Mouse (Mus musculus) ES-E14 (cell line): ENCODE measurements around the gene Ppan.

Source experiments
- CHD2 ChIP-seq: IDR thresholded peaks from 2 replicates; pipeline ENCODE4 v1.6.1; 2014; ENCODE audit warnings: mild to moderate bottlenecking, low read depth, low read length, inconsistent platforms
- HCFC1 ChIP-seq: IDR thresholded peaks from 2 replicates; pipeline ENCODE4 v1.6.1; 2012; ENCODE audit warnings: low read length, inconsistent platforms, borderline replicate concordance; ENCODE audit not compliant: insufficient read depth
- ZNF384 ChIP-seq: IDR thresholded peaks from 2 replicates; pipeline ENCODE4 v1.6.1; 2012; ENCODE audit warnings: low read depth, low read length, inconsistent platforms

GRCm38 (mm10) chr9:20861821-20862220, 26.2 kb upstream of the Ppan start:
- no peak for TF ChIP-seq HCFC1
- no peak for TF ChIP-seq ZNF384
- TF ChIP-seq CHD2, result no peak
